Mouse (Mus musculus) hindbrain, embryonic 12.5 days (tissue): ENCODE data around the gene Utf1. TPM values are rescaled to one million over a fixed set of nuclear protein-coding genes. Genes with fewer than 3 reads are reported as not detected.

ENCODE experiments used
- ATAC-seq: fragments of 200-750 bp; cut with Nextera tagmentation; 2 replicates; pipeline ENCODE4 v1.8.0; 2017; ENCODE audit warnings: moderate TSS enrichment; ENCODE audit not compliant: low FRiP score
- H3K27ac ChIP-seq: fragments of 300-500 bp; sonication (generic); 2 replicates; pipeline ENCODE4 v1.5.1; 2016; ENCODE audit warnings: mild to moderate bottlenecking
- H3K27me3 ChIP-seq: fragments of 300-500 bp; sonication (generic); 2 replicates; pipeline ENCODE4 v1.6.1; 2016; ENCODE audit warnings: mild to moderate bottlenecking
- H3K36me3 ChIP-seq: fragments of 300-500 bp; sonication (generic); 2 replicates; pipeline ENCODE4 v1.6.1; 2016; ENCODE audit warnings: mild to moderate bottlenecking
- H3K4me1 ChIP-seq: fragments of 300-500 bp; sonication (generic); 2 replicates; pipeline ENCODE4 v1.6.1; 2016
- H3K4me2 ChIP-seq: fragments of 300-500 bp; sonication (generic); replicated peaks from 2 replicates; pipeline ENCODE4 v1.6.1; 2016; ENCODE audit warnings: mild to moderate bottlenecking
- H3K4me3 ChIP-seq: fragments of 300-500 bp; sonication (generic); 2 replicates; pipeline ENCODE4 v1.5.1; 2016; ENCODE audit warnings: mild to moderate bottlenecking
- H3K9ac ChIP-seq: fragments of 300-500 bp; sonication (generic); 2 replicates; pipeline ENCODE4 v1.6.1; 2016; ENCODE audit warnings: mild to moderate bottlenecking, moderate library complexity
- H3K9me3 ChIP-seq: fragments of 300-500 bp; sonication (generic); replicated peaks from 2 replicates; pipeline ENCODE4 v1.6.1; 2016; ENCODE audit warnings: mild to moderate bottlenecking
- WGBS: fragments of 180-500 bp; shearing (Covaris S2); methylation state at CpG from one replicate; pipeline ENCODE4 v1.1.7; 2016; 5-methylcytosine and 5-hydroxymethylcytosine counted together
- polyA plus RNA-seq: library from polyadenylated mRNA; unstranded; fragments of >200 nt; fragmentation: Nextera tagmentation; extraction: Ambion mirVana; gene quantifications from 2 replicates; pipeline ENCODE4 v1.2.1, GENCODE M21; 2016

Gene Utf1
- polyA plus RNA-seq, 1 experiment from 2014 or later, result not detected

GRCm38 (mm10) chr7:139909469-139909868 lies 34.1 kb upstream of the Utf1 start:
- Histone ChIP-seq H3K4me2 (no peak overlapping the region), H3K9ac (no peak overlapping the region), H3K9me3 (no peaks in the 10 kb centered on the region), H3K36me3 (no peaks in the 10 kb centered on the region), H3K27me3 (peaks cover 40% of the 10 kb centered on the region), H3K27ac (no peak overlapping the region), H3K4me3 (no peak overlapping the region), H3K4me1 (peaks cover 33% of the 10 kb centered on the region)
- 39% methylated on average over 6 of the region's 6 CpGs for WGBS
- no peak for ATAC-seq

GRCm38 (mm10) chr7:139910204-139910835 lies 33.3 kb upstream of the Utf1 start:
- Histone ChIP-seq H3K27me3 (peaks cover 44% of the 10 kb centered on the region), H3K9me3 (no peaks in the 10 kb centered on the region), H3K27ac (no peak overlapping the region), H3K4me2 (no peak overlapping the region), H3K36me3 (no peaks in the 10 kb centered on the region), H3K9ac (no peak overlapping the region), H3K4me1 (peaks cover 30% of the 10 kb centered on the region), H3K4me3 (no peak overlapping the region)
- 51% methylated on average over 11 of the region's 11 CpGs for WGBS
- no peak for ATAC-seq

GRCm38 (mm10) chr7:139914141-139915047 lies 29.2 kb upstream of the Utf1 start:
- H3K9ac ChIP-seq, result no peak overlapping the region
- H3K27ac ChIP-seq, result no peak overlapping the region
- H3K9me3 ChIP-seq, result no peaks in the 10 kb centered on the region
- peak overlapping the region; percentile 49 for H3K4me2 ChIP-seq
- WGBS, result 12% methylated on average over 29 of the region's 29 CpGs
- peak; percentile 72 for ATAC-seq
- H3K27me3 ChIP-seq, result peaks cover 48% of the 10 kb centered on the region
- no peaks in the 10 kb centered on the region for H3K36me3 ChIP-seq
- peaks cover 24% of the 10 kb centered on the region for H3K4me1 ChIP-seq
- H3K4me3 ChIP-seq, result peak overlapping the region; percentile 30

- no peaks in the 10 kb centered on the region for H3K36me3 ChIP-seq
- H3K4me2 ChIP-seq, result peak overlapping the region; percentile 27
- WGBS, result 6% methylated on average over 14 of the region's 14 CpGs
- no peak overlapping the region for H3K4me3 ChIP-seq
- H3K9ac ChIP-seq, result no peak overlapping the region
- H3K27me3 ChIP-seq, result peaks cover 47% of the 10 kb centered on the region
- H3K4me1 ChIP-seq, result peaks cover 16% of the 10 kb centered on the region
- no peaks in the 10 kb centered on the region for H3K9me3 ChIP-seq
- H3K27ac ChIP-seq, result no peak overlapping the region
- no peak for ATAC-seq
Measured at GRCm38 (mm10) chr7:139915646-139916257, 27.8 kb upstream of the Utf1 start.

GRCm38 (mm10) chr7:139916345-139916744 lies 27.2 kb upstream of the Utf1 start:
- Histone ChIP-seq H3K9ac (no peak overlapping the region), H3K27me3 (peaks cover 45% of the 10 kb centered on the region)

GRCm38 (mm10) chr7:139918262-139918661 lies 25.3 kb upstream of the Utf1 start:
- Histone ChIP-seq H3K36me3 (no peaks in the 10 kb centered on the region), H3K4me3 (no peak overlapping the region), H3K9me3 (no peaks in the 10 kb centered on the region), H3K4me2 (no peak overlapping the region), H3K9ac (no peak overlapping the region), H3K4me1 (peaks cover 16% of the 10 kb centered on the region), H3K27ac (no peak overlapping the region), H3K27me3 (peaks cover 26% of the 10 kb centered on the region)
- WGBS, result 73% methylated on average over 4 of the region's 4 CpGs
- no peak for ATAC-seq

More at GRCm38 (mm10) chr7:139916345-139916744, 27.2 kb upstream of the Utf1 start:
- no peak overlapping the region for H3K4me3 ChIP-seq
- 7% methylated on average over 1 of the region's 1 CpGs for WGBS
- no peak overlapping the region for H3K4me2 ChIP-seq
- no peak for ATAC-seq
- H3K36me3 ChIP-seq, result no peaks in the 10 kb centered on the region
- H3K9me3 ChIP-seq, result no peaks in the 10 kb centered on the region
- peaks cover 16% of the 10 kb centered on the region for H3K4me1 ChIP-seq
- H3K27ac ChIP-seq, result no peak overlapping the region

- no peaks in the 10 kb centered on the region for H3K9me3 ChIP-seq
Measured at GRCm38 (mm10) chr7:139930732-139931131, 12.9 kb upstream of the Utf1 start.

GRCm38 (mm10) chr7:139936705-139937104 lies 6.9 kb upstream of the Utf1 start:
- Histone ChIP-seq H3K9ac (no peak overlapping the region), H3K4me1 (no peaks in the 10 kb centered on the region), H3K36me3 (no peaks in the 10 kb centered on the region; the same call in 1 of the 2 replicates), H3K4me2 (no peak overlapping the region), H3K27ac (no peak overlapping the region), H3K27me3 (peaks cover 18% of the 10 kb centered on the region), H3K4me3 (no peak overlapping the region), H3K9me3 (no peaks in the 10 kb centered on the region)
- WGBS, result 88% methylated on average over 10 of the region's 10 CpGs
- no peak for ATAC-seq

More at GRCm38 (mm10) chr7:139930732-139931131, 12.9 kb upstream of the Utf1 start:
- H3K4me1 ChIP-seq, result no peaks in the 10 kb centered on the region
- H3K27me3 ChIP-seq, result 0 out of 2 replicates have a peak, but pooled peaks cover 8% of the 10 kb centered on the region
- 0 out of 2 replicates have a peak, but pooled peaks have one; percentile 61 for ATAC-seq
- H3K4me2 ChIP-seq, result no peak overlapping the region
- no peaks in the 10 kb centered on the region; the same call in 1 of the 2 replicates for H3K36me3 ChIP-seq
- no peak overlapping the region for H3K4me3 ChIP-seq
- no peak overlapping the region for H3K27ac ChIP-seq
- WGBS, result 19% methylated on average over 11 of the region's 11 CpGs
- no peak overlapping the region for H3K9ac ChIP-seq

- Histone ChIP-seq H3K36me3 (no peaks in the 10 kb centered on the region), H3K4me3 (no peak overlapping the region), H3K9me3 (no peaks in the 10 kb centered on the region), H3K4me1 (no peaks in the 10 kb centered on the region), H3K4me2 (no peak overlapping the region), H3K27me3 (peaks cover 20% of the 10 kb centered on the region), H3K9ac (no peak overlapping the region), H3K27ac (no peak overlapping the region)
- no peak for ATAC-seq
- WGBS, result 80% methylated on average over 3 of the region's 3 CpGs
Measured at GRCm38 (mm10) chr7:139937138-139937537, 6.5 kb upstream of the Utf1 start.

- ATAC-seq, result no peak
- no peak overlapping the region for H3K4me2 ChIP-seq
- no peak overlapping the region for H3K9ac ChIP-seq
- peaks cover 27% of the 10 kb centered on the region for H3K27me3 ChIP-seq
- no peaks in the 10 kb centered on the region for H3K36me3 ChIP-seq
- H3K4me3 ChIP-seq, result no peak overlapping the region
- H3K27ac ChIP-seq, result no peak overlapping the region
- no peaks in the 10 kb centered on the region for H3K4me1 ChIP-seq
- no peaks in the 10 kb centered on the region for H3K9me3 ChIP-seq
- 76% methylated on average over 5 of the region's 5 CpGs for whole genome bisulfite sequencing
Measured at GRCm38 (mm10) chr7:139937810-139938209, 5.8 kb upstream of the Utf1 start.

GRCm38 (mm10) chr7:139940476-139941209 lies 2.9 kb upstream of the Utf1 start:
- Histone ChIP-seq H3K27ac (no peak overlapping the region), H3K9ac (no peak overlapping the region), H3K9me3 (no peaks in the 10 kb centered on the region), H3K4me1 (peaks cover 9% of the 10 kb centered on the region), H3K36me3 (no peaks in the 10 kb centered on the region), H3K4me3 (no peak overlapping the region), H3K27me3 (peaks cover 55% of the 10 kb centered on the region), H3K4me2 (no peak overlapping the region)
- no peak for ATAC-seq
- 60% methylated on average over 16 of the region's 16 CpGs for WGBS
